Mouse (Mus musculus): ENCODE results near the gene Cd200r1. TPM values are rescaled to one million over a fixed set of nuclear protein-coding genes. Genes with fewer than 3 reads are reported as not detected.
"Not testable (repeated sequence)": the region's sequence is repeated elsewhere in the genome, so short reads cannot be mapped to it uniquely, and the experiment has no call there.

Gene Cd200r1
- polyA plus RNA-seq, 1 experiment from 2014 or later: 1.1 TPM

DNA sequence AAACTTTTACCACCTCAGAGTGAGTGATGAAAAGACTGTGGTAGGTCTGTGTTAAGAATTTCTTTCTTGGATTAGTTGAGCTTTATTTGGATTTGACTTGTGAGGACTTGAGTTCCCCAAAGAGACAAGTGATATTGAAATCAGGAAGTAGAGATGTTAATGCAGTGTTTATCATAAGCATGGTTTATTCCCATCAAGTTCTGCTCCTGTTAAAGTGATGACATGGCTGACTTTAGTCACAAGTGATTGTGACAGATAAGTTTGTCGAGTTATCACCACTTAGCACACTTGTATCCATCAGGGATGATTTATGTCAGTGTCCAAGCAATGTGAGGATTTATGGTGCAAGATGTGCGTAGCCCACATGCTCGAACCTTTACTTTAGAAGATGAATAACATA is 66.8 kb downstream of the Cd200r1 start:
- no peaks in the 10 kb centered on the region for H3K36me3 ChIP-seq (ENCODE audit: control insufficient read depth, insufficient read depth, low read length)

DNA sequence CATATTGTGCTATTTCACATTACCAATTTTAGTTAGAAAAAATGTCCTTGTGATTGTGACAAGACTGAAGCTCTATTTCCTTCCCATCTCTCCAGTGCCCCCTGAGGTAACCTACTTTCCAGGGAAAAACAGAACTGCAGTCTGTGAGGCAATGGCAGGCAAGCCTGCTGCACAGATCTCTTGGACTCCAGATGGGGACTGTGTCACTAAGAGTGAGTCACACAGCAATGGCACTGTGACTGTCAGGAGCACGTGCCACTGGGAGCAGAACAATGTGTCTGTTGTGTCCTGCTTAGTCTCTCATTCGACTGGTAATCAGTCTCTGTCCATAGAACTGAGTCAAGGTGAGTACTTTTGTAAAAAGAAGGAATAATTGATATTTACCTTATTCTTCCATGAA is 67.7 kb downstream of the Cd200r1 start:
- H3K9me3 ChIP-seq (ENCODE audit: control insufficient read depth, low read length); H3K36me3 ChIP-seq (ENCODE audit: control insufficient read depth, insufficient read depth, low read length); H3K27me3 ChIP-seq (replicated peaks; ENCODE audit: control insufficient read depth, insufficient read depth, low read length); ATAC-seq; H3K9ac ChIP-seq (ENCODE audit: low read depth, low read length); H3K4me3 ChIP-seq (ENCODE audit: low read length); H3K27ac ChIP-seq (ENCODE audit: low read length); H3K4me1 ChIP-seq (ENCODE audit: control insufficient read depth, insufficient read depth, low read length); H3K4me2 ChIP-seq (ENCODE audit: low read depth, low read length): not testable (repeated sequence)
- 40% methylated on average over 2 of the region's 2 CpGs for WGBS

More for the DNA sequence above, 66.8 kb downstream of the Cd200r1 start:
- Histone ChIP-seq H3K4me2 (ENCODE audit: low read depth, low read length) (no peak overlapping the region), H3K27me3 (replicated peaks; ENCODE audit: control insufficient read depth, insufficient read depth, low read length) (no peaks in the 10 kb centered on the region), H3K4me3 (ENCODE audit: low read length) (no peak overlapping the region), H3K27ac (ENCODE audit: low read length) (no peak overlapping the region), H3K9ac (ENCODE audit: low read depth, low read length) (no peak overlapping the region), H3K9me3 (ENCODE audit: control insufficient read depth, low read length) (no peaks in the 10 kb centered on the region), H3K4me1 (ENCODE audit: control insufficient read depth, insufficient read depth, low read length) (no peaks in the 10 kb centered on the region)
- ATAC-seq: no peak
- 63% methylated on average over 3 of the region's 3 CpGs for WGBS

Other genes with a start within 250 kb of the Cd200r1 start
- 8.3 and 8.8 TPM in 2 replicates for gene Boc, start 206.8 kb upstream of the Cd200r1 start, polyA plus RNA-seq (2015; fragmentation: Nextera tagmentation; extraction: Ambion mirVana)
- 5.7 and 6.7 TPM in 2 replicates for gene Nepro, start 41.4 kb upstream of the Cd200r1 start, polyA plus RNA-seq (2015; fragmentation: Nextera tagmentation; extraction: Ambion mirVana)
- gene Gtpbp8, start 19.4 kb upstream of the Cd200r1 start, polyA plus RNA-seq (2015; fragmentation: Nextera tagmentation; extraction: Ambion mirVana): 29.1 and 34.0 TPM in 2 replicates
- 0.12 and 0.28 TPM in 2 replicates for gene Cd200r4, start 46.0 kb downstream of the Cd200r1 start, polyA plus RNA-seq (2015; fragmentation: Nextera tagmentation; extraction: Ambion mirVana)
- gene Cd200r2, start 101.4 kb downstream of the Cd200r1 start, polyA plus RNA-seq (2015; fragmentation: Nextera tagmentation; extraction: Ambion mirVana): 0.29 and 0.57 TPM in 2 replicates
- 0.49 and 0.56 TPM in 2 replicates for gene Cd200r3, start 177.9 kb downstream of the Cd200r1 start, polyA plus RNA-seq (2015; fragmentation: Nextera tagmentation; extraction: Ambion mirVana)